In genomic region chr5:122305472-122305871, GRCm38 (mm10) we compare ENCODE assay signal across 13 mouse cellular contexts. TPM values are rescaled to one million over a fixed set of nuclear protein-coding genes. Genes with fewer than 3 reads are reported as not detected.
DNase-seq lines count a peak whose midpoint lies in the region.
"Had no signal": no experiment of that assay in that cellular context is flagged by ENCODE, and none has a peak within 500 bp of the region (broad histone marks: within the 10 kb centered on the region; RNA-seq: fewer than 3 reads in every experiment).

No protein-coding gene starts in this region.

- peak; percentile 73 to 84 for DNase-seq in adrenal gland, adult (ENCODE audit: inconsistent age in 2 of 2, low spot score in 1 of 2)
- no peak for DNase-seq in adrenal gland, postnatal 4 days (ENCODE audit: low spot score in 2 of 2)
- DNase-seq in kidney, adult 8-10 months, result peak; percentile 76 to 82
- no peak for DNase-seq in kidney, postnatal 4 days
- DNase-seq in adrenal gland, postnatal 25 days, result peak; percentile 64
- DNase-seq in natural killer cell, adult 2 months (ENCODE audit: low spot score in 2 of 2), result peak; percentile 35 to 49
- no peak for DNase-seq in thymus, postnatal 4 days
- DNase-seq in cerebellum, adult 9-11 months, result no peak
- DNase-seq: cerebellum, adult 8-10 months; gastrocnemius, postnatal 14 days; heart, postnatal 36 days; midbrain, embryonic 14.5 days; thymus, postnatal 14 days had no signal

RNA-seq across cellular contexts. Expression of gene Pptc7, which starts 21.3 kb away (rescaled TPM):
- total RNA-seq in adrenal gland, postnatal 4 days (2021), result 10 to 100 TPM; 33.1 to 36.7 TPM
- total RNA-seq in adrenal gland, postnatal 25 days (2021), result 48.2 and 52.6 TPM in 2 replicates

RNA-seq across cellular contexts. Expression of gene Tctn1, which starts 41.2 kb away (rescaled TPM):
- 10 to 100 TPM; 23.4 to 24.3 TPM for total RNA-seq in adrenal gland, postnatal 4 days (2021)
- total RNA-seq in adrenal gland, postnatal 25 days (2021), result 16.5 and 19.0 TPM in 2 replicates

RNA-seq across cellular contexts. Expression of gene Rad9b, which starts 48.6 kb away (rescaled TPM):
- total RNA-seq in adrenal gland, postnatal 4 days (2021), result 1 to 10 TPM; 4.9 to 5.4 TPM
- 3.9 and 5.1 TPM in 2 replicates for total RNA-seq in adrenal gland, postnatal 25 days (2021)

RNA-seq across cellular contexts. Expression of gene Vps29, which starts 48.7 kb away (rescaled TPM):
- total RNA-seq in adrenal gland, postnatal 4 days (2021), result 100 to 1,000 TPM; 127 to 134 TPM
- total RNA-seq in adrenal gland, postnatal 25 days (2021), result 123 and 135 TPM in 2 replicates

Comparison
In these comparisons a context has a peak if more than half of its experiments do, and no peak if none do; other contexts are left out.
1. DNase-seq: peak in adrenal gland, adult (2 of 2), kidney, adult 8-10 months (2 of 2), adrenal gland, postnatal 25 days (single experiment) and natural killer cell, adult 2 months (2 of 2); none in adrenal gland, postnatal 4 days (0 of 2), kidney, postnatal 4 days (0 of 2), thymus, postnatal 4 days (single experiment) and cerebellum, adult 9-11 months (single experiment).